Mouse (Mus musculus) gastrocnemius, adult 2 months (tissue): Measurements from ENCODE around the gene Ccdc142. TPM values are rescaled to one million over a fixed set of nuclear protein-coding genes. Genes with fewer than 3 reads are reported as not detected.

Source experiments
- DNase-seq: peaks from one replicate; pipeline ENCODE4 v3.0.0; 2022
- H3K27ac ChIP-seq: fragments of 200-600 bp; 2 replicates; pipeline ENCODE4 v1.8.1; 2022; ENCODE audit warnings: mild to moderate bottlenecking
- H3K4me3 ChIP-seq: fragments of 200-600 bp; 2 replicates; pipeline ENCODE4 v1.8.1; 2022; ENCODE audit warnings: mild to moderate bottlenecking, moderate library complexity
- CTCF ChIP-seq: fragments of 200-600 bp; IDR thresholded peaks from 2 replicates; pipeline ENCODE4 v1.8.1; 2022; ENCODE audit warnings: antibody characterized with exemption, mild to moderate bottlenecking, moderate library complexity
- intact Hi-C: fragments of 180-260 bp; cut with DNase I; formaldehyde crosslinking; loops from one replicate; pipeline ENCODE4 v1.15.1; 2025
- total RNA-seq, 2 experiments: library from RNA; stranded (reverse); gene quantifications; 2 replicates each; pipeline ENCODE4 v1.2.3; 2021

The Ccdc142 gene
- total RNA-seq, 2 experiments from 2014 or later, result 0.61 to 0.70 TPM

- intact Hi-C loops, result no loop called here
- peak overlapping the region; percentile 94 for H3K27ac ChIP-seq
- no peak for TF ChIP-seq CTCF
- peak overlapping the region; percentile 87 for H3K4me3 ChIP-seq
- DNase-seq, result no peak
These were observed 14.4 kb downstream of the Ccdc142 start for GRCm38 (mm10) chr6:83115682-83116372.

GRCm38 (mm10) chr6:83116373-83117164 is 15.2 kb downstream of the Ccdc142 start:
- intact Hi-C loops, result no loop called here
- Histone ChIP-seq H3K4me3 (peak overlapping the region; percentile 87), H3K27ac (0 out of 2 replicates have a peak overlapping the region, but pooled peaks have one; percentile 94)
- peak; percentile 6 for DNase-seq
- no peak for TF ChIP-seq CTCF

GRCm38 (mm10) chr6:83117165-83117438 is 15.7 kb downstream of the Ccdc142 start:
- no peak for TF ChIP-seq CTCF
- intact Hi-C loops, result no loop called here
- Histone ChIP-seq H3K4me3 (no peak overlapping the region), H3K27ac (no peak overlapping the region)
- peak; percentile 24 for DNase-seq

- TF ChIP-seq CTCF, result no peak
- no peak for DNase-seq
- H3K27ac ChIP-seq, result no peak overlapping the region
- intact Hi-C loops, result loop anchor here (2.0 kb wide), 1 partner anchor 39 kb away; the partner anchor contains the start of genes 1700003E16Rik and Wdr54
- H3K4me3 ChIP-seq, result no peak overlapping the region
These were observed 16.2 kb downstream of the Ccdc142 start for GRCm38 (mm10) chr6:83117616-83118015.

GRCm38 (mm10) chr6:83118369-83118768 is 17.0 kb downstream of the Ccdc142 start:
- no peak for TF ChIP-seq CTCF
- intact Hi-C loops, result loop anchor here (2.0 kb wide), 1 partner anchor 38 kb away; the partner anchor contains the start of genes 1700003E16Rik and Wdr54
- no peak overlapping the region for H3K4me3 ChIP-seq
- DNase-seq, result peak; percentile 14
- H3K27ac ChIP-seq, result no peak overlapping the region

- no peak overlapping the region for H3K4me3 ChIP-seq
- H3K27ac ChIP-seq, result no peak overlapping the region
- intact Hi-C loops, result loop anchor here (2.0 kb wide), 1 partner anchor 38 kb away; the partner anchor contains the start of genes 1700003E16Rik and Wdr54
- peak; percentile 28 for DNase-seq
- no peak for TF ChIP-seq CTCF
These were observed 17.7 kb downstream of the Ccdc142 start for GRCm38 (mm10) chr6:83118825-83119733.

- DNase-seq, result no peak
- Histone ChIP-seq H3K27ac (no peak overlapping the region), H3K4me3 (no peak overlapping the region)
- no peak for TF ChIP-seq CTCF
- intact Hi-C loops, result loop anchor here (2.0 kb wide), 1 partner anchor 37 kb away; the partner anchor contains the start of genes 1700003E16Rik and Wdr54
These were observed 18.3 kb downstream of the Ccdc142 start for GRCm38 (mm10) chr6:83119734-83120051.

- DNase-seq, result peak; percentile 94
- Histone ChIP-seq H3K27ac (peak within 1 kb of the TSS; percentile 87), H3K4me3 (peak within 1 kb of the TSS; percentile 89)
- intact Hi-C loops, result no loop called here
- peak; percentile 12; the same call in 1 of the 2 replicates for TF ChIP-seq CTCF
These were observed 19.8 kb downstream of the Ccdc142 start, which contains the start of gene Wbp1 for GRCm38 (mm10) chr6:83120930-83121862. Wbp1 (minus strand) TSS chr6:83121559.

- no peak for DNase-seq
- no peak for TF ChIP-seq CTCF
- intact Hi-C loops, result no loop called here
- Histone ChIP-seq H3K27ac (peak overlapping the region; percentile 87), H3K4me3 (peak overlapping the region; percentile 89)
These were observed 20.7 kb downstream of the Ccdc142 start for GRCm38 (mm10) chr6:83121863-83122710.

GRCm38 (mm10) chr6:83122961-83123360 is 21.6 kb downstream of the Ccdc142 start:
- intact Hi-C loops, result no loop called here
- Histone ChIP-seq H3K27ac (no peak overlapping the region), H3K4me3 (no peak overlapping the region)
- peak; percentile 12 for DNase-seq
- TF ChIP-seq CTCF, result no peak
